Mouse (Mus musculus) lung, postnatal 4 days (tissue): ENCODE measurements at regions not wholly inside any gene's neighbourhood (a gene's known extent, or its start where the extent isn't known, plus 50 kb on each side); places are given as distances from the start of the nearest gene placed in this dataset.

Source experiments
- DNase-seq, 2 experiments: peaks; one replicate each; pipeline ENCODE4 v3.0.0; 2021

- DNase-seq = no peak
Measured at GRCm38 (mm10) chrX:52668679-52669078, 54.9 kb upstream of the Gpc3 start.

- DNase-seq = peak; percentile 22
Measured at GRCm38 (mm10) chrX:52679045-52679444, 65.3 kb upstream of the Gpc3 start.

GRCm38 (mm10) chrX:52694392-52694791, 80.6 kb upstream of the Gpc3 start:
- DNase-seq = no peak

GRCm38 (mm10) chrX:52699615-52700014, 85.9 kb upstream of the Gpc3 start:
- DNase-seq = no peak

DNA sequence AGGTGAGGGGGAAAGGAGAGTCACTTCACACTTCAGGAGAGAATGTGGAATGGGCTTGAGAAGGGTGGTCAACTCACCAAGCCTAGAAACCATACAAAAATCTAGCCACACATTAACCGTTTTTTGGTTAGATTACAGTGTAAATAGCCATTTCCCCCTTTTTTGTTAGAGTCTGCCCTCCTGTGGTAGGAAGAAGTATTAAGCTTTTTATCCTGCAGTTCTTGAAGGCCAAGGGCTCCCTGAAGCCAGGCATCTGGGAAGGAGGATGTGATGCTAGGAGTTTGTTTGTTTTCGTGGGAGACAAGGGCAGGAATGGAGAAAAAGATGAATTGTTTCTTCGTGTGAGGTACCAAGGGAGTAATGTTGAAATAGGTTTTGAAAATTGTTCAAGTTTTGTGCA, 73.5 kb upstream of the Ccdc160 start:
- no peak for DNase-seq

GRCm38 (mm10) chrX:52738116-52738515, 52.9 kb upstream of the Ccdc160 start:
- no peak for DNase-seq
